Mouse (Mus musculus) gastrocnemius, adult 8-10 months (tissue): Measurements from ENCODE around the gene Cbfa2t2. TPM values are rescaled to one million over a fixed set of nuclear protein-coding genes. Genes with fewer than 3 reads are reported as not detected.

Source experiments
- DNase-seq, 2 experiments: peaks; one replicate each; pipeline ENCODE4 v3.0.0; 2022; ENCODE audit warnings: low spot score in 2 of 2
- total RNA-seq, 4 experiments: library from RNA; stranded (reverse); gene quantifications; 2 replicates each; pipeline ENCODE4 v1.2.4; 2022

The Cbfa2t2 gene
- total RNA-seq, 4 experiments from 2014 or later = 12.7 to 14.8 (median 13.5) TPM

DNA sequence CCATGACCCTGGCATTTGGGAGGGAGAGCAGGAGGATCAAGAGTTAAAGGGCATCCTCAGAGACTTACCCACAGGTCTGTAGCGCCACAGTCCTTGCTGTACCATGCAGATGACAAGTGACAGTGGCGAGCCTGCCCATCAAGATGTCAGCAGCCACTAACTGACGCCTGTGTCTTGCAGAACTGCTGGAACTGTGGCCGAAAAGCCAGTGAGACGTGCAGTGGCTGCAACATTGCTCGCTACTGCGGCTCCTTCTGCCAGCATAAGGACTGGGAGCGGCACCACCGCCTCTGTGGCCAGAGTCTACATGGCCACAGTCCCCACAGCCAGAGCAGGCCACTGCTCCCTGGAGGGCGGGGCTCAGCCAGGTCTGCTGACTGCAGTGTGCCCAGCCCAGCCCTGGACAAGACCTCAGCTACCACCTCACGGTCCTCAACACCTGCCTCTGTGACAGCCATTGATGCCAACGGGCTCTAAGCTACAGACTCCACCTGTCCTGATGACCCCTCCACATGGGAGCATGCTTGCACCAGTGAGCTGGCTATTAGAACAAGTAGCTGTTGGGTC, 98.5 kb downstream of the Cbfa2t2 start:
- no peak for DNase-seq

DNA sequence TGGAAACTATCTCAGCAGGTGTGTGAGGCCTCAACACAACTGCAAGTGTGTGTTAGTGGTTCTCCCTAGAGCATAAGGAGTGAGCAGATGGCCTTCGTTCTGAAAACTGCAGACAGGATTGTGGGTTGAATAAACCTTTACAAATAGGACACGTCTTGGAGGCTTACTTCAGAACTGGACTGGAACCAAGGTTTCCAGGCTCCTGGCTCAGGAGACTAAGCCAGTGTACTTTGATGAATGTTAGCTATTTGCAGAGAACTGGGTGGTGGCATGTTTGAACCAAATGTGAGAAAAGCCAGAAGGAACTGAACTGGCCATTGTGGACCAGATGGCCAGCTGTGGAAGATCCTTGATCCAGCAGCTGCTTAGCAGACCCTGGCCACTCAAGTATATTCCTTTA, 102.0 kb downstream of the Cbfa2t2 start:
- DNase-seq = no peak

- DNase-seq = no peak
These were observed 102.4 kb downstream of the Cbfa2t2 start for GRCm38 (mm10) chr2:154538710-154539109.

DNA sequence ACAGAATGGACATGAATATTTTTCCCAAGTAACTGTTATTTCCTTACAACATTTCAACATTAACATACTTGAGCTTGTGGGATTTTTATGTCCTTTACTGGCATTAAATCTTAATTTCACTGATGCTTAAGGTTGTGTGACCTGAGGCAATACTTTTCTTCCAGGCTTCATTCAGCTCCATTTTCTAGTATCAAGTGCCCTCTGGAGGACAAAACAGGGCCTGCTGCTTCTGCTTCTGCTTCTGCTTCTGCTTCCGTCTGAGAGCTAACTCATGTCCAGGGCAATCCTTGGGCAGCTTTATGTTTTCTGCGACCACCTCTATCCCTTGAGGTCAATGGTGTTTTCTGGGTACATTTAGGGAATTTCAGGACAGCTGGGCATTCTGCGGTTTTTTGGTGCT, 103.4 kb downstream of the Cbfa2t2 start:
- no peak for DNase-seq

- no peak for DNase-seq
These were observed 105.3 kb downstream of the Cbfa2t2 start for GRCm38 (mm10) chr2:154541630-154542029.

DNA sequence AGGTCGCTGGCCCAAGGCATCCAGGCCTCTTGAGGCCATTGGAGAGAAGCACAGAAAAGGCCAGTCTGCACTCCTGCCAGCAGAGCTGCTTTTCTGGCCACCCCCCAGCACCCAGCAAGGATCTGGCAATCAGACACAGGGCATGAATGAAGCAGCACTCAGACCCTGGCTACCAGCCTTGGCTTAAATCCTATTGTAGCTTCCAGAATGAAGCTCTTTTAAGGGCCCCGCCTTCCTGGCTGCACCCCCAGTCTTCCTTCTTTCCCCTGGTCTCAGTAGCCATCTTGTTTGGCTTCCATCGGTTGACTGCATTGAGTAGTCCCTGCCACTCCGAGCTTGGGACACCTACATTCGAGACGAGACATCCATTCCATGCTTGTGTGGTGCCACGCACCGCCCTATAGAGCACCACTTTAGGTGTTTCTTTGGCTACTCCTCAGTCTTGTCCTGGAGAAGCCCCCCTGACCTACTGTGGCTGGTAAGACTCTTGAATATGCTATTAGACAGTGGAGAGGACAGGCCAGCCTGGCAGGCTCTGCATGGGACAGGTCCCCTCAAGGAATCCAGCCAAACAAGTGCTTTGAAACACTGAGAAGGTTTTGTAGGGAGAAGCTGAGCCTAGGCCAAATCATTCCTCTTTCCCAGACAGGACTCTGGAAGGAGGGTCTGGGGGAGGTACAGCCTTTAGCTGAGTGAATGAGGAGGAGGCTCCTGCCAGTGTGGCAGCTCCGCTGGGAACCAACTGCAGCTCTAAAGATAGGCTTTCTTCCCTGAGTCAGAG, 107.5 kb downstream of the Cbfa2t2 start:
- peak; percentile 71 to 80 for DNase-seq

GRCm38 (mm10) chr2:154546711-154547110, 110.4 kb downstream of the Cbfa2t2 start, which contains the start of gene 1700003F12Rik:
Gene 1700003F12Rik, plus strand, starts transcription at chr2:154547085.
- DNase-seq = no peak

- DNase-seq = no peak
These were observed 112.4 kb downstream of the Cbfa2t2 start for GRCm38 (mm10) chr2:154548688-154549087.

GRCm38 (mm10) chr2:154549127-154549885, 113.0 kb downstream of the Cbfa2t2 start:
- DNase-seq = peak in 1 of 2 experiments; percentile 28

DNA sequence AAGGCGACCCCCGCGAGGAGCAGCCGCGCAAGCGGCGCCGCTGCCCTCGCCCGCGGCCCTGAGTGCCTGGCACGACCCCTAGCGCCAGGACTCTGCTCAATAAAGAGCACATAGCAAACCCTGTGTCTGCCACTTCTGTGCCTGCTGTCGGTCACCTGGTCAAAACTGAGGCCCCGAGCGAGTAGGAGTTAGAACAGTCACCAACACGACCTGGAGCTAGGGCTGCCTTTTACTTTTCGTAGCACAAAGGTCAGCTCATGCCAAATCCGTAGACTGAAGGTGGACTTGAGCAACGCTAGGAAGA, 113.6 kb downstream of the Cbfa2t2 start:
- DNase-seq = no peak

GRCm38 (mm10) chr2:154550937-154551336, 114.7 kb downstream of the Cbfa2t2 start:
- DNase-seq = no peak

DNA sequence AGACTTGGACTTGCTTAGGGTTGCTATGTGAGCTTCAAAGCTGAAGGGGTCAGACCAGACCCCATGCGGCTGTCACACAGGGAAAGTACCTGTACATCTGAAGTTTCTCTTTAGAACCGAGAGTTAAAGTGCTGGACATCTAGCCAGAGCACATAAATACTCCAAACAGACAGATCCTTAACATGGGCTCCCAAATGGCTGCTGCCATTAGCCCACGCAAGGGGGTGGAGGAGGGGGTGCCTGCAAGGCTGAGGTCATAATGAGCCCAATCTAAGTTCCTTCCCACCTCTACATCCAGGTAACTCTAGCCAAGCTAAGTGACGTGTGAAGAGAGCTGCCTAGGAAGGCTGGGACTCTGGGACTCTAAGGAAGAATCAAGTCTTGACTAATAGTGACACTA, 115.2 kb downstream of the Cbfa2t2 start, which contains the start of gene Actl10:
Gene Actl10 (plus strand): TSS at position 301 of the 400 bp plus-strand sequence.
- no peak for DNase-seq

- peak in 1 of 2 experiments; percentile 15 for DNase-seq
These were observed 115.6 kb downstream of the Cbfa2t2 start for GRCm38 (mm10) chr2:154551927-154552326.

GRCm38 (mm10) chr2:154552424-154552907, 116.2 kb downstream of the Cbfa2t2 start:
- DNase-seq = peak; percentile 57 to 72

- no peak for DNase-seq
These were observed 119.0 kb downstream of the Cbfa2t2 start for GRCm38 (mm10) chr2:154555235-154555634.

- no peak for DNase-seq
These were observed 121.0 kb downstream of the Cbfa2t2 start for GRCm38 (mm10) chr2:154557184-154557832.

GRCm38 (mm10) chr2:154558264-154559039, 122.2 kb downstream of the Cbfa2t2 start, which contains the start of gene Necab3:
Gene Necab3, minus strand, starts transcription at chr2:154558890.
- peak in 1 of 2 experiments; percentile 20 for DNase-seq

GRCm38 (mm10) chr2:154563612-154564170, 127.4 kb downstream of the Cbfa2t2 start:
- DNase-seq = no peak

- no peak for DNase-seq
These were observed 129.3 kb downstream of the Cbfa2t2 start for GRCm38 (mm10) chr2:154565562-154565961.

DNA sequence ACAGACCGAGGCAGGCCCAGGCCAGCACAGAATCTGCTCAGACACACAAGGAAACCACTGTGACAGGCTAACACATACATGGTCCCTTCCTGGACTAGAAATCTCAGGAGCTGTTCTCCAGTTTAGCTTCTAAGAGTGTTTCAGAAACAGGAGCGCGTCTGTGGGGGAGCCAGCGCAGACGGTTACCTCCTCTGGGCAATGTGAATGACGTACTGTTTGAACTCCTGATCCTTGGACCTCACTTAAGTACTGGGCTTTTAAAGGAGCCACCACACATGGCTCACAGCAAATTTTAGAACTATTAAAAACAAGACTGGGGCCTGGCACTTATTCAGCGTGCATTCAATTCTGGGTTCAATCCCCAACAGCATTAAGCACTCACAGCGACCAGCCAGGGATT, 130.4 kb downstream of the Cbfa2t2 start:
- DNase-seq = no peak
